Mouse (Mus musculus) thymus, adult 2 months (tissue): ENCODE results near the gene Pla2g2d.

Experiments used
- CTCF ChIP-seq: fragments of 200-500 bp; IDR thresholded peaks from 2 replicates; pipeline ENCODE4 v1.5.1; 2012; ENCODE audit warnings: mild to moderate bottlenecking, control low read depth, low read length, moderate library complexity, borderline replicate concordance; ENCODE audit not compliant: control insufficient read depth, poor library complexity, insufficient read depth; ENCODE audit errors: extremely low read depth
- POLR2A ChIP-seq: fragments of 200-500 bp; IDR thresholded peaks from 2 replicates; pipeline ENCODE4 v1.6.1; 2012; ENCODE audit warnings: mild to moderate bottlenecking, low read length, control low read depth, moderate library complexity; ENCODE audit not compliant: control insufficient read depth, poor library complexity, insufficient read depth; ENCODE audit errors: extremely low read depth

DNA sequence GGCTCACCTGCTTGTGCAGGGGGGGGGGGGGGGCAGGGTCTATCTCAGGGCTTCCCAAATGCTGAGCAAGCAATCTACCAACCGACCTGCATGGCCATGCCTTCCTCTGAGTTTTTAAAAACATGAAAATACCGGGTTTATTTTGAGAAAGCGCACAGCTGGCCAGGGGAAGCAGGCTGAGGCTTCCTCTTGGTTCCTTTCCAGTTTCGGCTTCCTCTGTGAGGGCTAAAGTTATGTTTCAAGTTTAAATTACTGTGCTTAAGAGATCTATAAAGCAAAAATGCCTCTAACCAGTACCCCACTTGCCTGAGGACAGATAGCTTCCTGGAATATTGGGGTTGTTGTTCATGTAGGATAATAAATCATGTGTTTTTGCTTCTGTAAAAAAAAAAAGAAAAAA lies 10.6 kb downstream of the Pla2g2d start:
- TF ChIP-seq POLR2A (no peak), CTCF (no peak)
